Mouse (Mus musculus): ENCODE data around the gene Tff3. TPM values are rescaled to one million over a fixed set of nuclear protein-coding genes. Genes with fewer than 3 reads are reported as not detected.

Gene Tff3
- polyA plus RNA-seq, 2 experiments: 10.1 to 27.4 TPM

GRCm38 (mm10) chr17:31136821-31137220 lies 7.4 kb upstream of the Tff3 start:
- no peak overlapping the region for H3K4me2 ChIP-seq (ENCODE audit: low read depth)
- 51% methylated on average over 1 of the region's 1 CpGs for WGBS (ENCODE audit: insufficient replicate concordance)
- no peak for TF ChIP-seq EP300 (IDR thresholded peaks at IDR 0.05; ENCODE audit: low read depth)
- TF ChIP-seq CTCF (IDR thresholded peaks at IDR 0.05; ENCODE audit: low read depth): no peak
- no peaks in the 10 kb centered on the region for H3K9me3 ChIP-seq (ENCODE audit: control insufficient read depth, low read length)
- no peak overlapping the region for H3K9ac ChIP-seq (replicated peaks)
- H3K27me3 ChIP-seq (ENCODE audit: control insufficient read depth, insufficient read depth, low read length): no peaks in the 10 kb centered on the region
- H3K4me1 ChIP-seq (replicated peaks; ENCODE audit: control insufficient read depth in 2 of 2, insufficient read depth in 2 of 2, low read length in 1 of 2): peaks cover 0 to 4% of the 10 kb centered on the region in 2 experiments; a peak in 1 of 4 replicates
- no peak for ATAC-seq (ENCODE audit: insufficient read depth)
- DNase-seq (ENCODE audit: low read depth in 3 of 3, low spot score in 3 of 3): no peak
- H3K36me3 ChIP-seq (replicated peaks; ENCODE audit: control insufficient read depth, insufficient read depth, low read depth): no peaks in the 10 kb centered on the region
- H3K27ac ChIP-seq: no peak overlapping the region
- H3K4me3 ChIP-seq (ENCODE audit: insufficient read depth in 1 of 2, low read depth in 2 of 2, low read length in 2 of 2): no peak overlapping the region

GRCm38 (mm10) chr17:31136291-31136690 lies 6.8 kb upstream of the Tff3 start:
- no peak for ATAC-seq (ENCODE audit: insufficient read depth)
- Histone ChIP-seq H3K9ac (replicated peaks) (no peak overlapping the region), H3K27ac (no peak overlapping the region), H3K4me2 (ENCODE audit: low read depth) (no peak overlapping the region), H3K4me1 (replicated peaks; ENCODE audit: control insufficient read depth in 2 of 2, insufficient read depth in 2 of 2, low read length in 1 of 2) (peaks cover 0 to 4% of the 10 kb centered on the region in 2 experiments; a peak in 1 of 4 replicates), H3K36me3 (replicated peaks; ENCODE audit: control insufficient read depth, insufficient read depth, low read depth) (no peaks in the 10 kb centered on the region), H3K4me3 (ENCODE audit: insufficient read depth in 1 of 2, low read depth in 2 of 2, low read length in 2 of 2) (no peak overlapping the region), H3K9me3 (ENCODE audit: control insufficient read depth, low read length) (no peaks in the 10 kb centered on the region), H3K27me3 (ENCODE audit: control insufficient read depth, insufficient read depth, low read length) (no peaks in the 10 kb centered on the region)
- 31% methylated on average over 3 of the region's 3 CpGs for WGBS (ENCODE audit: insufficient replicate concordance)
- TF ChIP-seq EP300 (IDR thresholded peaks at IDR 0.05; ENCODE audit: low read depth) (no peak), CTCF (IDR thresholded peaks at IDR 0.05; ENCODE audit: low read depth) (no peak)
- DNase-seq (ENCODE audit: low read depth in 3 of 3, low spot score in 3 of 3): no peak

GRCm38 (mm10) chr17:31134913-31135312 lies 5.5 kb upstream of the Tff3 start:
- TF ChIP-seq EP300 (IDR thresholded peaks at IDR 0.05; ENCODE audit: low read depth) (no peak), CTCF (IDR thresholded peaks at IDR 0.05; ENCODE audit: low read depth) (no peak)
- H3K4me2 ChIP-seq (ENCODE audit: low read depth): no peak overlapping the region
- DNase-seq (ENCODE audit: low read depth in 3 of 3, low spot score in 3 of 3) (no peak), ATAC-seq (ENCODE audit: insufficient read depth) (no peak)
- 38% methylated on average over 6 of the region's 6 CpGs for WGBS (ENCODE audit: insufficient replicate concordance)
- H3K36me3 ChIP-seq (replicated peaks; ENCODE audit: control insufficient read depth, insufficient read depth, low read depth): no peaks in the 10 kb centered on the region
- H3K9ac ChIP-seq (replicated peaks): no peak overlapping the region
- no peak overlapping the region for H3K27ac ChIP-seq
- peaks cover 0 to 4% of the 10 kb centered on the region in 2 experiments; a peak in 1 of 4 replicates for H3K4me1 ChIP-seq (replicated peaks; ENCODE audit: control insufficient read depth in 2 of 2, insufficient read depth in 2 of 2, low read length in 1 of 2)
- no peaks in the 10 kb centered on the region for H3K27me3 ChIP-seq (ENCODE audit: control insufficient read depth, insufficient read depth, low read length)
- H3K9me3 ChIP-seq (ENCODE audit: control insufficient read depth, low read length): no peaks in the 10 kb centered on the region
- no peak overlapping the region for H3K4me3 ChIP-seq (ENCODE audit: insufficient read depth in 1 of 2, low read depth in 2 of 2, low read length in 2 of 2)

DNA sequence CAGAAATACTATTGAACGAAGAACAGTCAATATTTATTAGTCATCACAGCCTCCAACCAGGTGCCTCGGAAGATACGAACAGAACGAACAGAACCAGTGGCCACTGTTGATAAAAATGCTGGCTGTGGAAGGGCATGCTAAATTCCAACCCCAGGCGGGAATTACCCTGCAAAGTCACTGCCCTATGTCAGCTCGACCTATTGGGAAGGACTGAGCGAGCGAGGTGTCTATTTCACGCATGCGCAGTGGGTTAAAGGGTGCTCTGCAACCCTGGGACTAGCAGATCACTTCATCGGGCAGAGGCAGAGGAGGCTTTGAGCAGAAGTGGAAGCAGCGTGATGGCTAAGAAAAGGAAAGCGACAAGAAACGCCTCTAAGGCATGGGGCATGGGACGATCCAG lies 4.3 kb upstream of the Tff3 start:
- no peak overlapping the region for H3K4me2 ChIP-seq (ENCODE audit: low read depth)
- peaks cover 0 to 4% of the 10 kb centered on the region in 2 experiments; a peak in 1 of 4 replicates for H3K4me1 ChIP-seq (replicated peaks; ENCODE audit: control insufficient read depth in 2 of 2, insufficient read depth in 2 of 2, low read length in 1 of 2)
- H3K27me3 ChIP-seq (ENCODE audit: control insufficient read depth, insufficient read depth, low read length): no peaks in the 10 kb centered on the region
- ATAC-seq (ENCODE audit: insufficient read depth) (peak; percentile 62; the same call in 1 of the 2 replicates), DNase-seq (ENCODE audit: low read depth in 3 of 3, low spot score in 3 of 3) (peak; percentile 17 to 30 (median 28))
- no peaks in the 10 kb centered on the region for H3K36me3 ChIP-seq (replicated peaks; ENCODE audit: control insufficient read depth, insufficient read depth, low read depth)
- no peak overlapping the region for H3K9ac ChIP-seq (replicated peaks)
- no peak overlapping the region for H3K4me3 ChIP-seq (ENCODE audit: insufficient read depth in 1 of 2, low read depth in 2 of 2, low read length in 2 of 2)
- H3K27ac ChIP-seq: no peak overlapping the region
- WGBS (ENCODE audit: insufficient replicate concordance): 49% methylated on average over 15 of the region's 15 CpGs
- no peaks in the 10 kb centered on the region for H3K9me3 ChIP-seq (ENCODE audit: control insufficient read depth, low read length)
- TF ChIP-seq CTCF (IDR thresholded peaks at IDR 0.05; ENCODE audit: low read depth) (no peak), EP300 (IDR thresholded peaks at IDR 0.05; ENCODE audit: low read depth) (no peak)

- ATAC-seq (ENCODE audit: insufficient read depth): no peak
- Histone ChIP-seq H3K27ac (no peak overlapping the region), H3K4me2 (ENCODE audit: low read depth) (no peak overlapping the region), H3K9me3 (ENCODE audit: control insufficient read depth, low read length) (no peaks in the 10 kb centered on the region), H3K27me3 (ENCODE audit: control insufficient read depth, insufficient read depth, low read length) (no peaks in the 10 kb centered on the region), H3K4me1 (replicated peaks; ENCODE audit: control insufficient read depth in 2 of 2, insufficient read depth in 2 of 2, low read length in 1 of 2) (peaks cover 0 to 4% of the 10 kb centered on the region in 2 experiments; a peak in 1 of 4 replicates), H3K9ac (replicated peaks) (no peak overlapping the region), H3K36me3 (replicated peaks; ENCODE audit: control insufficient read depth, insufficient read depth, low read depth) (no peaks in the 10 kb centered on the region), H3K4me3 (ENCODE audit: insufficient read depth in 1 of 2, low read depth in 2 of 2, low read length in 2 of 2) (no peak overlapping the region)
- no peak for TF ChIP-seq EP300 (IDR thresholded peaks at IDR 0.05; ENCODE audit: low read depth)
- TF ChIP-seq CTCF (IDR thresholded peaks at IDR 0.05; ENCODE audit: low read depth): no peak
- WGBS (ENCODE audit: insufficient replicate concordance): 64% methylated on average over 10 of the region's 10 CpGs
- no peak for DNase-seq (ENCODE audit: low read depth in 3 of 3, low spot score in 3 of 3)
Observed at GRCm38 (mm10) chr17:31131269-31131821, 1.9 kb upstream of the Tff3 start.
